Mouse (Mus musculus) mouse trophoblast stem cell (cell line): ENCODE results near the gene Ptpn11.

Source experiments
- in situ Hi-C, 2 experiments: fragments of 300-500 bp; cut with MseI, MboI; formaldehyde crosslinking; loops; 2 replicates in 1 of 2; 3 replicates in 1 of 2; pipeline ENCODE4 v1.15.1; 2025

The Ptpn11 gene

DNA sequence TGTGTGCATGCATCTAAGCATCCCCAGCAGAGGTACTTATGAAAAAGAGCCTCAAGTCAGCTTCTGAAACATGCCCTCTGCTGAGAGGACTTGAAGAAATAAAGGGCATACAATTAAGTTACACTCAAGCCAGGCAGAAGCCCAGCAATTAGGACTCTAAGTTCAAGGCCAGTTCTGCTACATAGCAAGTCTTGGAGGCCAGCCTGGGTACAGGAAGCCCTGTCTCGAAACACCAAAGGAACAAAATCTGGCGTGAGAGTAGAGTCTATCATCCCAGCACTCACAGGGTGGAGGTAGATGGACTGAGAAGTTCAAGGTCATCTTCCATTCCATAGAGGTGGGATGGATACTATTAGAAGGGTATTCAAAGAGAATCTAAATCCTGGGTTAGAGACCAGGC, 6.8 kb downstream of the Ptpn11 start:
- in situ Hi-C loops: no loop called here

GRCm38 (mm10) chr5:121183269-121183668, 7.9 kb downstream of the Ptpn11 start:
- in situ Hi-C loops: no loop called here

DNA sequence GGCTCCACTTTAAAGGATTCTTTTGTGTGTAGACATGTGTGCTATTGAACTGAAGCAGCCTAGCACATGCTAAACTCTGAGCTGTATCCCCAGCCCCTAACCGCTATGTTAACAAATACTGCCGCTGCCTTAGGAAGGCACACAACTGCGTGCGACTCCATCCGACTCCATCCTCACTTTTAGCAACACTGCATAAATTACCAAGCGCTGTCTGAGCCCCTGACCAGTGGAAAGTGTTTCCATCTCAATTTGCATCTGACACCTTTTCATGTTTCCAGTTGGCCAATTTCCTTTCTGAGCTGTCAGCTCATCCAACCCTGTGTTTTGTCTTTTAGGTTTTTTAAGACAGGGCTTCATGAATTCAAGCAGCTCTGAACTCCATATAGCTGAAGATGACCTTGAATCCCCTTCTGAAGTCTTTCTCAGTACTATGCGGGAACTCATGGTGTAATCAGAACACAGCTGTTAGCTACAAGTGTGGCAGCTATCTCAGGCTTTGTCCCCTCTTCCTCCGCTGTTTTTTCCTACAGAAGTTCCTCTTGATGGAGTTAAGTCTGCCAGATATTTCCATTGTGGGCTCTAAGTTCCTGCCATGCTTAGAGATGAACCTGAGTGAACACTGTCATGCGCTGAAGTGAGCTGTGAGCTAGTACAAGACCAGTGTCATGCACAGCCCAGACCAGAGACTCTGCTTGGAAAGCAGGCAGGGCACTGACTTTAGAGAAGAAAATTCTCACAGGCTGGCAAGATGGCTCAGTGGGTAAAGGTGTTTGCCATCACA, 11.9 kb downstream of the Ptpn11 start:
- in situ Hi-C loops: no loop called here

GRCm38 (mm10) chr5:121172835-121173234, 18.4 kb downstream of the Ptpn11 start:
- in situ Hi-C loops: no loop called here

DNA sequence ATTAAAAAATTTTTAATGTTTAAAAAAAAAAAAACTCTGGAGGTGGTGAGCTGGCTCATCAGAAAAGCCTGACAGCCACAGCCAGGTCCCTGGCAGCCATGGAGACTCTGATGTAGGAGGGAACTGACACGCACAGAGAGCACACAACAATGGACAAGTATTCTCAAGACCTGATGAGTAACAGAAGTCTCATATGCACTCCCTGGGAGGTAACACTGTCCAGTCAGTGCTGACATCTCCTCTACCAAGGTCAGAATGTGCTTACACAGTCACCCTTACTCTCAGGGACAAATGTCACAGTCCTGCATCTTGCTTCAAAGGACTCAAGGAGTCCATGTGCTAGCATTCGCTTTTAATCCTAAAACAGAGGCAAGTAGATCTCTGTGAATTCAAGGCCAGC, 21.6 kb downstream of the Ptpn11 start:
- in situ Hi-C loops: no loop called here

- in situ Hi-C loops: no loop called here
These were observed 24.3 kb downstream of the Ptpn11 start for GRCm38 (mm10) chr5:121166884-121167283.

GRCm38 (mm10) chr5:121162923-121163322, 28.3 kb downstream of the Ptpn11 start:
- in situ Hi-C loops: no loop called here

DNA sequence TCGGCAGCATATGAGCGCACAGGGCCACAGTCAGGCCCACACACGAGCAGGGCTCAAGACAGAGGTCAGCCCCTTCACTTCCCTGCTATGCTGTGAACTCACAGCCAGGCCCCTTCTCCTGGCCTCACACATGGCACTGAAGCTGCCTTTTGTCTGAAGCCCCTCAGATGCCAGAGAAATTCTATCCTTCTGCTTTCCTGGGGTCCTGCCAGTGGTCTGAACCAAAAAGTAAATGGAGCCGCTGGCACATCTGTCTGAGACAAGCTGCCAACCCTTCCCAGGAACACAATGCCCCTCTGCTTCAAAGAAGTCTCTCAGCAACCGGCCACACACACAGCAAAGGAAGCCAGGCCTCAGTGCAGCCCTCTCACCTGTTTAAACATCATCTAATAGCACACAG, 28.9 kb downstream of the Ptpn11 start:
- in situ Hi-C loops: no loop called here

DNA sequence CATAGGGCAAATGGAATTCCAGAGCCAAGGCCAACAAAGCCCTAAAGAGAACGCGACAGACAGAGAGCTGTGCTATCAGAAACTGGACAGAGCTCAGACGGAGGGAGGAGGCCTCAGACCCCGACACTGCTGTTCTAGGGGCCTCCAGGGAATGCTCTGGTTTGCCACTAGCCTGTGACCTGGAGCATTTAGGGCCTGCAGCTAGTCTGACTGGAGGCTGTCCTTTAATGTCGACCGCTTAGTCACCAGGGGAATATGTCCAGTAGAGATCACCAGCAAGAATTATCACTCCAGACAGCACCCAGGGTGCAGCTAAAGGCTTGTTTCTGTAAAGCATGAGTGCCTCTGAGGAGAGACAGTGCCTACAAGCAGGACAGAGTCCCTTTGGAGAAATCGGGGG, 32.2 kb downstream of the Ptpn11 start:
- in situ Hi-C loops: no loop called here

GRCm38 (mm10) chr5:121157489-121157888, 33.7 kb downstream of the Ptpn11 start:
- in situ Hi-C loops: no loop called here

DNA sequence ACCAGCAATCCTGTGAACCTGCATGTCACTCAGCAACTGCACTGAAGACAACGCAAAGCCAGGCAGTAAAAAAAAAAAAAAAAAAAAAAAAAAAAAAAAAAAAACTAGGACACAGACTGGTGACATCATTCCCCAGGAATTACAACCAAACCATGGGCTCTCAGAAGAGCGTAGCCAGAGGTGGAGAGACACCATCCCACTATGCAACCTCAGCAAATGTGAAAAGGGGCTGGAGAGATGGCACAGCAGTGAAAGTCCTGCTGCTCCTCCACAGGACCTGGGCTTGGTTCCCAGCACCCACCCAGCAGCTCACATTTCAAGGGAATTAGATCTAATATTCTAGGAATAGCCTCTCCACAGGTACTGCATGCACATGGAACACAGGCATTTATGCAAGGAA, 34.2 kb downstream of the Ptpn11 start:
- in situ Hi-C loops: no loop called here

DNA sequence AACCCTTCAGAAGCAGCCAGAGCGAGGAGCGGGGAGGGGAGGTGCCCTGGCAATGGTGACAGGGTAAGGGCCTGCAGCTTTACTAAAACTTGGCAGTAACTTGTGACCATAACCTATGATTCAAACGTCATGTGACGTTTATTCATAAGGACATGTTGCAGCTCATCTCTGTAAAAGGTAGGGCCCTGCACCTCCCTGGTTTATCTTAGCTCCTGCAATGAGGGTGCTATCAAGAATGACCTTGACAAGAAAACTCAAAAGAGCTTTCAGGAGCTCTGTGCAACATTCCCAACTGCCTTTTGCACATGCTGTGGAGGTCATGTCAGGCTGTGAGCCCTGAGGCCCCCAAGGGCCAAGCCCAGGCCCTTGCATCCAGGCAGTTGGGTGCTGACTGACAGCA, 35.1 kb downstream of the Ptpn11 start:
- in situ Hi-C loops: no loop called here

DNA sequence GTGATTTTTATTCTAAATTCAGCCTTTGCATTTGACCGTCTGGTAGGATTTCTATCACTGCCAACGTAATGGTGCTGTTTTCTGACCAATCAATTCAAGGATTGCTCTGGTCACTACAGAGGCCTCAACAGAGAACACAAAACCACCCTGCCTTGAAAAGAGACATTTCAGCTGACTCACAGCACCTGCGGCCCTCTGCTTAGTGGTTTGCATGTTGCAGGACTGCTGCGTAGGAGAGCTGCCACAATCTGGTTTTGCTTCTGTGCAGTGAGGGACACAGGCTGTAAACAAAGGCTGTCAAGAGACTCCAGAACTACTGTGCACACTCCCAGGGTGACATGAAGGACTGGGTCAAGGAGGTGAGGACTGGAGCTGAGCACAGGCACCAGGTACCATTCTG, 40.5 kb downstream of the Ptpn11 start:
- in situ Hi-C loops: no loop called here

- in situ Hi-C loops: no loop called here
These were observed 42.0 kb downstream of the Ptpn11 start for GRCm38 (mm10) chr5:121149246-121149645.

DNA sequence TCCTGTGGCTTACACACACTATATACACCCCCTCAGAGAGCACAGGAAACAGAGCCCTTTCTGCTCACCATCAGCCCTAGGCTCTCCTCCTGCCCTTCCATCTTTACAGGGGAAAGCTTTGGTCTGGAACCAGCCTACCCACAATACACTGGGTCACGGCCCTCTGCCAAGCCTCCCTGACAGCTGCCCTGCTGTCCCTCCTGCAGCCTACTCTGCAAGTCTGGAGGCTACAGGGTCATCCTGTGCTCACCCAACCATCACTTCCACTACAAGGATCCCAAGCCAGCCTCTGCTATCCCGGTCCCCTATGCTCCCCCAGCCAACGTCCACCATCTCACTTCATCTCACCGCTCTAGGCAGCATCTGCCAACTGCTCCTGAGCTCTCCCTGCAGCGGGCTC, 44.9 kb downstream of the Ptpn11 start:
- in situ Hi-C loops: no loop called here

GRCm38 (mm10) chr5:121145609-121146008, 45.6 kb downstream of the Ptpn11 start:
- in situ Hi-C loops: no loop called here

DNA sequence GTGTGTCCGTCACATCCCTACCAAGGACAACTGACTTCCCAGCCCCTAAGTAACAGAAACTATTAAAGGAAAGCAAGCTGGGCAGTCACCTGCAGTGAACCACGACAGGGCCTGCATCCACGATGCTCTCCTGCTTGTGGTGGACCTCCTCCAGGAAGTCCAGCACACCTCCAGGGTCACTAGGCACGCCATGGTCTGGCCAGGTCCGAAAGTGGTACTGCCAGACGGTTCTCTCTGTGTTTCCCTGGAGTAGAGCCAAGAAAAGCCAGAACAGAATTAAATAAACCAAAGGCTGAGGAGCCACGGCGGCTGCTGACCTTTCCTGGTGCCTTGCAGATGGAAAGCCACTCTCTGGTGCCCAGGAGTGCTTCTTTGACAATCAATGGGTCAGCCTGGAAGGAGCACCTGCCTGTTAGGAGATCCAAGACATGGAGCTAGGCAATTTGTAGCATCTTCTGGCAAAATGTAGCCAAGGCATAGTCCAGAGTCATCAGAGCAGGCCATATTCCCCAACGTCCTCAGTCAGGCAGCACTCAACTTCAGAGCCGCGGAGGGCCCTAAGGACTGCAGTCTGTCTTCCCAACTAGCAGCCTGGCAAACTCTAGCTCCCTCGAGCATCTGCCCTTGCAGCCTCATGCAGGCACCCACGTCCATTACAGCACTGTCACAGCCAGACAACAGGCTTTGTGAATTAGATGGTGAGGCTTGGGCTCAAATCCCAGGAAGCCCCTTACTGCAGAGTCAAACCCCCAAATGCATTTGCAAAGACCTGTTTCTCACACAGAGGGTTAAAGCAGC, 46.6 kb downstream of the Ptpn11 start:
- in situ Hi-C loops: no loop called here

- in situ Hi-C loops: no loop called here
These were observed 48.6 kb downstream of the Ptpn11 start for GRCm38 (mm10) chr5:121142431-121143119.

GRCm38 (mm10) chr5:121140276-121140675, 50.9 kb downstream of the Ptpn11 start:
- in situ Hi-C loops: no loop called here

GRCm38 (mm10) chr5:121137125-121137524, 54.1 kb downstream of the Ptpn11 start:
- in situ Hi-C loops: no loop called here

GRCm38 (mm10) chr5:121131801-121132200, 59.4 kb downstream of the Ptpn11 start:
- in situ Hi-C loops: no loop called here

DNA sequence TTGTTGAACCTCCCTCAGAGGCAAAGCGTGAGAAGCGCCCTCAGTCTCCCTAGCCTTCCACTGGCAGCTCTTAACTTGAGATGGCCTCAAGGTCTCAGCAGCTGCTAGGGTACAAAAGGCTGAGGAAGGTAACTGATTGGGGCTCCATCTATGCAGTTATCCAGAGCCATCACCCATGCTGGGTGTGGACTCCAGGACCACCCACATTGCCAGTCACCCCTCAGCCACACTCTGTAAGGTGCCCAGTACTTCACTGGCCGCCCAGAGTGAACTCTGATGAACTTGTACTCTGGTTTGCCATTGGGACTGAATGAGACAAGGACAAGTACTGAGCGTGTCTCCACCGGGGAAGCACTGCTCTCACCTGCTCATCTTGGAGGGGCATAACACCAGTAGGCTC, 61.9 kb downstream of the Ptpn11 start:
- in situ Hi-C loops: no loop called here

GRCm38 (mm10) chr5:121126051-121126450, 65.1 kb downstream of the Ptpn11 start:
- in situ Hi-C loops: no loop called here
